Mouse (Mus musculus): ENCODE data around the gene Ripor2.

The Ripor2 gene

DNA sequence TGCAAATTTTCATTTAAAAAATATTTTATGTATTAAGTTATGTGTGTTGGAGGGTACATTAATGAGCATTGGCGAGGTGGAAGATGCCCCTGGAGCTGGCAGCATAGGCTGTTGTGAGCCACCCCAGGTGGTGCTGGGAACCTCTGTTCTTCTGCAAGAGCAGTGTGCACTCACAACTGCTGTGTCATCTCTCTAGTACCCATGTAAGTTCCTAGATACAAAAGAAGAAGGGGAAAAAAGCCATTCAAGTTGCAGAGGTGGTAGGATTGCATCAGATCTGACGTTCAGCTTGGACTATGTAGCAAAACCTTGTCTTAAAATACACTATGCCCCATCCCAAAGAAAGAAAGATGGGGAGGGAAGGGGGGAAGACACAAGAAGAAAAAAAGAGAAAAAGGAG lies 65.5 kb downstream of the Ripor2 start:
- DNase-seq (ENCODE audit: low spot score), result no peak

DNA sequence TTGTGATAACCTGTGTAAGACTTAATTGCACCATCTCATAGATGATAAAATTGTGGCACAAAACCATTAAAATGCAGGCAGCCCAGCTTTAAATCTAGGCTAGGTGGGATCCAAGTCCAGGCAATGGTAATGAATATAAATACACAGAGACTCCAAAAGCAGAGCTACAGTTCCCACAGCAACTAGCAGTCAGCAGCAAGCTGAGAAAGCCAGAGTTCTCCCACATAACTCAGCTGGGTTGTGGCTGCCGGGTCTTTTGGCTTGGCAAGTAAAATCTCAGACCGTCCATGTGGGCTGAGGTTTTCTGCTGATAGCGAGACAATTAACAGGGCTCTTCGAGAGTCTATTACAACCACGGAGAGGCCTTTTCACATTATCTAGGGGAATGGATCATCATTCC lies 66.0 kb downstream of the Ripor2 start:
- DNase-seq (ENCODE audit: low spot score), result no peak

DNA sequence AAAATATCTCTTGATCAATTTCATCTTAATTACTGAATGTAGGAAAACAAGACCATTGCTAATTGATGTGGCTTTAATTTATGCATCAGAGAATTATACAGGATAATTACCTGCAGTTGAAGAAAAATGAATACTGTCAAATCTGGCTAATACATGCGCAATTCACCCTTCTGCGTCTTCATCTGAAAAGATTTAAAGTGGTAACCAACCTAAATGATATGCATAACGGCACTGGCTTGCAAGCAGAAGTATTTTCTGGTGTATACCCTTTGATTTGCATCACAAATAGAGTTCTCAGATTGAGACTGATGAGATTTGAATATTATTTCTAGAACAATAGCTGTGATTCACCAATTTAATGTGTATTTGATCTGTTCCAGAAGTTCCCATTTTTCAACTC lies 66.7 kb downstream of the Ripor2 start:
- no peak for DNase-seq (ENCODE audit: low spot score)

DNA sequence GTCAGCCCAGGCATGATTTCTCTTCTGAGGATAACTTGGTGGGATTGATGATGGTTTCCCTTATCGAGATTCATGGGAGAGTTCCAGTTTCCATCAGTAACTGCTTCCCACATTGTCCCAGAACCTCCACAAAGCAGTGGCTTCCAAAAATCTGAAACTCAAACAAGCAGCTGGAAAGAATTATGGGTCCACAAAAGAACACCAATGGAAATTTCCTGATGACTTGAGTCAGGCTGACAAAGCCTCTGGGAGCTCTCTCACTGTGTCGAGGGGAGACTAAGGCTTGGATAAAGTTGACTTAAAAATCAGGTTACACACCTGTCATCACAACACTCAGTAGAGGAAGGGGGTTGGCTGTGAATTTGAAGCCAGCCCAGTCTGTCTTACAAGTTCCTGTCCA lies 67.1 kb downstream of the Ripor2 start:
- DNase-seq (ENCODE audit: low spot score), result no peak

DNA sequence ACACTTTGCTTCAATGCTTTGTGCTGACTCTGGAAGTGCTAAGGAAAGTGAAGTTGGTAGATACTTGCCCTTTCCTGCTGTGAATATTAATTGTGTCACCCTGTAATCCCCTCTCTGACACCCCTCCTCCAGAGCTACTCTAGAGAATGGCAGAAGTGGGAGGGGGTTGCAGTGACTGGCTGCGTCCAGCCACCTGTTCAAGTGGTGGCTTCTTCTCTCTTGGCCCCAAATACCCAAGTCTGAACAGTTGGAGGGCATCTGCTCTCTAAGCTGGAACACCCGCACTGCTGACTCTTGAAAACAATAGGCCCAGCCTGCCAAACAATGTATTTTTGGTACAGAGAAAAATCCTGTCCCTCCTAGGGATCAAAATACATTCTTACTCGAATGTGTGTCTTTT lies 69.0 kb downstream of the Ripor2 start:
- no peak for DNase-seq (ENCODE audit: low spot score)

DNA sequence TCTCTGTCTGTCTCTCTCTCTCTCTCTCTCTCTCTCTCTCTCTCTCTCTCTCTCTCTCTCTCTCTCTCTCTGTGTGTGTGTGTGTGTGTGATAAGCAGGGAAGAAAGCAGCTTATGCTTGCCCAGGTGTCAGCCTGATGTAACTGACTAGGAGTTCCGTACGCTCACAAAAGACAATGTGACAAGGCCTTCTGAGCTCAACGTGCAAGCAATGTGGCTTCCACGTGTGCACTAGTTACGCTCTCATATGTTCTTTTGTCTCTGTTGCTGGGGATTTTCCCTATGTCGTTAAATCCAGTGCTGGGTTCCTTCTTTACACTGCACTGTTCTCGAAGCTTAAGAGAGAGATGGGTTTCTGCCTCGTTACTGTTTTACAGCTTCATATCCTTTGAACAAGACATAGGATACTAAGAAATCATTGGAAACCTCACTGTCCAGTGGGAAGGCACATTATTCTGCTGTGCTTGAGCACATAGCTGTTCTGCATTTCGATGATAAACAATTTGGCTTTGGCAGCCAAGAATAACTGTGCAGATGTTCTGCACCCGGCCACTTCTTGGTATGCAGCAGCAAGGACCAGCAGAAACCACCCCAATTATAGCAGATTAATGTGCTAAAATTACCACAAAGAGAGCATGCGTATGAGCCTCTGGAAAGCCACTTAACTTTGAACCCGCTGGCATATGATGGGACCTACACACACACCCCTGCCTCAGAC lies 73.1 kb downstream of the Ripor2 start:
- no peak for DNase-seq (ENCODE audit: low spot score)

DNA sequence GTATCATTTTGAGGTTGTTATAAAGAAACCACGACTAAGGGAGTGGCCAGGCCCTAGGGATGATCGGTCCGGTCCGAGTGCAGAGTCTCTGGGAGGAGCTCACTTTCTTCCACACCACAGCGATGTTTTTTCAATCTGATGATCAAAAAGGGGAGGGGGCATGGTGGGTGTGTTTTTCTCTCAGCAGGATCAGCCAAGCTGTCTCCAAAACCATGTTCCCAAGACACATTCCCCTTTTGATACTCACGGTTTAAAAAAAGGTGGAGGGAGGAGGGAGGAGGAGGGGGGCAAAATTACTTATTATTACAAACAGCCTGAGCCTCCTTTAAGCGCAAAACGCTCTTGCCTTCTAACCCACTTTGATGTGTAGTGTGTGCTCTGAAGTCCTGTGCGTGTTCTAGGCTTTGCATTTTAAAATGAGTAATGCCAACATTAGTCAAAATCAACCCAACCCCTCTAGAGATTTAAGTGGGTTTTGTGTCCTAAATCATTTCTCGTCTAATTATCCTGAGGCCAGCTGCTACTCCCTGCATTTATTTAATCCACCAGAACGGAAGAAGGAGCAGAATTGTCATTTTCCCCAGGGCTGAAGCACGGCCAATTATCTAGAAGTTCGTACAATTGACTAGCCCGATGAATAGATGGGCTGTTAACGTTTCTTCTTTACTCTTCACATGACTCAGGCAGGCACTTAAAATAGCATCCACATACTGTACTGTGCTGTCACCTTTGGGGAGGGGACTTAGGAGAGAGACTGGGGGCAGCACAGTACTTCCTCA lies 74.9 kb downstream of the Ripor2 start:
- DNase-seq (ENCODE audit: low spot score), result peak; percentile 40

DNA sequence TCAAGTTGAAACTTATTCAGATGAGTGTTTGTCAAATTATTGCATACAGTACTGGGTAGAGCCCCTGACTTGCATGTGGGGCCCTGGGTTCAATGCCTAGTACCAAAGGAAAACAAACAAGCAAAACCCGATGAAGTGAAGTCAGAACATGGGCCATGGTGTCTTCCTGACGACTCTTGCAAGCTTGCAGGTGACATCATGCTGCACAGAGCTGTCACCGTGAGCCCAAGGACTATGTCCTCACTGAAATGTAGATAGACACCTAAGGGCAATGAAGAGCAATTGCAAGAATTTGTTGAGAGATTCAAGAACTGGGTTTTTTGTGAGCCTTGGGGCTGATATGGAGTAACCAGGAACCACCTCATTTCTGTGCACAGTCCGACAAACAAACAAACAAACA lies 84.8 kb downstream of the Ripor2 start:
- no peak for DNase-seq (ENCODE audit: low spot score)

DNA sequence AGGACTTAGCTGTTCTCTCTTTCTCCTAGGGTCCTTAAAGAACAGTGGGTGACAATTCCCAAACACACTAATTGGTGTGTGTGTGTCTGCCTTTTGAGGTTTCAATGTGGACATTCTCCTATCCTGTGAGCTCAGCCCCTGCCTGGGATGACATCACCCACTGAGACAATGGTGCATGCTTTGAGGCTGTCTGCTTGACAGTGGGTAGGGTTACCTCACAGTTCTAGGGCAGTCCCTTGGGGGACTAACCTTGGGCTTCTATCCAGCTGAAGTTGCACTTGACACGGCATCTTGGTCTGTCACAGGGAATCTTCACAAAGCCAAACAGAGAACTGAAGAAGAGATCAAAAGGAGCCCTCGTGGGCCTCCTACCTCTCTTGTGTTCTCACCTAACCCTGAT lies 86.6 kb downstream of the Ripor2 start:
- no peak for DNase-seq (ENCODE audit: low spot score)

DNA sequence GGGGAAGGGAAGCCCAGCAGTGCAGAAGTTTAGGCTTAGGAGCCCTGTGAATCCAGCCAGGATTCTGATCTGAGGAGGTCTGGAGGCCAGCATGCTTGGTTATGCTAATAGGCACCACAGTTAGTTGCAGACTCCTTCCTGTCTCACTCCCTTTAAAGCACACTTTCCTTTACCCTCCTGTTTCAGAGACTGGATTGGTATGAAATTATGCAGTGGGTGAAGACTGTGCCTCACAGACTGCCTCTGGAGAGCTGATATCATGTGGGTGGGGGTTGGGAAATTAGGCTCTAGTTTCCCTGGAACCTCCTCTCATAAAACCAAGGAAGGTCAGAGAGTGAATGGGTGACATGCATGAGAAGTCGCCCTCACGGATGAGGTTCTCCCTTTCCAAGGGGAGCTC lies 88.7 kb downstream of the Ripor2 start:
- DNase-seq (ENCODE audit: low spot score), result no peak

DNA sequence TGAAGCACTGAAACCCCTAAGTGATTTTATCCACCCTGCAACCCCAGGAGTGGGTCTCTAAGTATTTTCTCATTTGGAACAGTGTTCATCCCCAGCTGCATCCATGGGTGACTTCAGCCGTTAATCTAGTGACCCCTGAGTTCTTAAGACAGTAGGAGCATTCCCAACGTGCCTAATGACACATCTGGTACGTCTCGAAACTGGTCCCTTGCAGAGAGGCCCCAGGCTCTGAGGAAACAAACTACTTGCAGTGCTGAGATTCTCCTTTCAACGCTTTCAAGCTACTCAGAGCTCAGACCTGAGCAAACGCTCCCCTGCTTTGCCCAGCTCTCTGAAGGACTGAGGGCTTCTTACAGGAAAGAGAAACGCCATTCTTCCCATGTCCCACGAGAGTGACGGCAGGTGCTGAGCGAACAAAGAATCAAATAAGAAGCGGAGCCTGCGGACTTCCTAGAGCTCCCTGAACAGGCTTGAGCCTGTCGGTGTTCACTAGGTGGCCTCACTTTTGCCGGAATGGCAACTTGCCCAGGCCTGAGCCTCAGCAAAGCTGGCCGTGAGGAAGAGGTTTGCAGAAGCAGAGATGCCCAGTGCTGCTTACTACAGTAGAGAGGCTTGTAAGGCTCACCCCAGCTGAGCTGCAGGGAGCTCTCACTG lies 97.2 kb downstream of the Ripor2 start:
- DNase-seq (ENCODE audit: low spot score), result peak; percentile 37

DNA sequence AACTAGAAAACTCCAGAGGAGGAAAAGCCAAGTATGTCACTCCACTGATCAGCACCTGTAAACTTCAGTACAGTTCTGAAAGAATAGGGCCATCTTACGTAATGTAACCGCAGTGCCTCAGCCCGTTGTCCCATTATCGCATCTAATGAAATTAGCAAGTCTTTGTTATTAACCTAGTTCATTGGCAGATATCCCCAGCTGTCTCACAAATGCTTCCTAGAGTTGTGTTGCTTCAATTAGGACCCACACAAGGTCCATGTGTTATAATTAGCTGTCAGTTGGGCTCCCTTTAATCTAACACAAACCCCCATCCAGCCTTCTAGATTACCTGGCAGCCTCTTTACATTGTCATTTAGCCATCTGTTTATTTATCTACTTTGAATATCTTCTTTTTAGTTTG lies 99.0 kb downstream of the Ripor2 start:
- no peak for DNase-seq (ENCODE audit: low spot score)

DNA sequence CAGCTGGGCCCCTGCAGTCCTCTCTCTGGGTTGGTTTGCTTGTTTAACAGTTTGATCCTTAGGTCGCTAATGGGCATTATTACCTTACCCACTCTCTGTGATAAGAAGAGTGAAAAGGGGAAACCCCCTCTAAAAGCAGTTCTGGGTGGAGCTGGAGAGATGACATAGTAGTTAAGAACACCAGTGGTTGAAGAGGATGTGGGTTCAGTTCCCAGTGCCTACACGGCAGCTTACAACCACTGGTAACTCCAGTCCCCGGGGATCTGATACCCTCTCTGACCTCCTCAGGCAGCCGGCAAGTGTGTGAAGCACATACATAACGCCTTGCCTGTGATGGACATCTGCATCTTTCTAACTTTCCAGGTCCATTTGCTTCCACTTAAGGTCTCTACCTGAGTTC lies 100.4 kb downstream of the Ripor2 start:
- no peak for DNase-seq (ENCODE audit: low spot score)

DNA sequence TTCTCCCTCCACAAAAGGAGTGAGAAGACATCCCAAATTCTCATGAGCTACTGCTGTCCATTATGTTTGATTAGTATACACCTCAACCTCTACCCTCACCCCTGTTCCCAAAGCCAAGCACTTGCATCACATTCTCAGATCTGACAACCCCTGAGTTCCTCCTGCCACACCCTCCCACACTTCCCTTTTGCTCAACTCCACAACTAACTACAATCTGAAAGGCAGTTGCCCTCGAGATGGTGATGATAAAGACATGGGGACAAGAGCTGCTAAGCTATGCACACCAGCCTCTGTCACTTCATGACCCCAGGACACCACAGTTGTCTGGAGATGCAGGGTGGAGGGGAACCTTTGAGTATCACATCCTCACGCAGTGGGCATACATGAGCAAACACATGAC lies 102.5 kb downstream of the Ripor2 start:
- DNase-seq (ENCODE audit: low spot score), result no peak

DNA sequence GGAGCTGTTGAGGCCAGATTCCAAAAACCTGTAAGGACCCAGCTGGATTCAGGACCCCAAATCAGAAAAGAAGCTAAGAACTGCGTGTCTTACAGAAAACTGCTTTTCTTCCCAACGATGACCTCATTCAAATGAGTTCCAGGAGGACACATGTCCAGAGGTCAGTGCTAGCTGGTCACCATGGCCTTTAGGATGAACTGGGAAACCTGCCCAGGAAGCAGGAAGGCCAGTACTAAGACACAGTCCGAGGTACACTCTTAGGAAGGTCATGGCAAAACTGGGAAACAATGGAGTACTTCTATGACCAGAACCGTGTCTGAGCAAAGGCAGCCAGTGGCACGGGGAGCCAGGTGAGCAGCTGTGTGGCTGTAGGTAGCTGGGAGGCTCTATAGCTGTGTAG lies 103.9 kb downstream of the Ripor2 start:
- no peak for DNase-seq (ENCODE audit: low spot score)

DNA sequence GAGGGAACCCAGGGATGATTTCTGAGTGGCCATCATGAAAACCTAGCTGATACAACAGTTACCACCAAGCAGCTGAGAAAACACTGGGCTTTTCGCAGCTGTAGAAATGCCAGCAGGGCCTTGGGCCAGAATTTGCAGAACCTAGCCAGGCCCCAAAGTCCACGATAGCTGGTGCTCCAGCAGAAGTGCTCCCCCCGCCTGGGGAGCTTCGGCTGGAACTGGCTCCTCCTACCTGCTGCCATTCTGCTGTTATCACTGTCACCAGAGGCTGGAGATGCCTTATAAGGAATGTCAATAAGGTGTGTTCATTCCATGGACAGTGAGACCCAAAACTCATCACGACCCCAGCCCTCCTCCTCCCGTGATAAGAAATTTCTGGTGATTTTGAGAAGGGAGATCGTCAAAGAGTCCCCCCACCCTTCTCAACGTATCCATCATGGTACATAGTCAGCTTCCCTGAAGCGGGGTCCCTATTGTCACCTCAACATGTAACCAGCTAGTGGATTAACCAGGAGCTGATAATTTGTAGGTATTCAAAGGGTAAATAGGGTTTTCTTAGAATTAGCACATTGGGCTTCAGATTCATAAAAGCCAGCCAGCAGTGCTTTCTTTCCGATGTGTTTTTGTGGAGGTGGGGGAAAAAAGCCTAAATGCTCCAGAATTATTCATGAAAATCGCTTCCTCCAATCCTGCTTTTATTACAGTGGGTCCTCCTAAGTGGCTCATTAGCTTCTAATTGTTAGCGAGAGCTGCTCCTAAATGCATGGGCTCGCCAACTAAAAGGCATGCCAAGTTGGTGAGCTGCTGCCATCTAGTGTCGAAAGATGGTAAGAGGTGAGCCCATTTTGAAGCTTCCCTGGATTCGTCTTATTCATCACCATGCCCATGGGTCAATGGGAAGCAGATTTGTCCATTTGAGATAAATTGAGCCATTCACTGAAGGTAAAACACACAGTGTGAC lies 105.0 kb downstream of the Ripor2 start:
- DNase-seq (ENCODE audit: low spot score), result peak; percentile 93

DNA sequence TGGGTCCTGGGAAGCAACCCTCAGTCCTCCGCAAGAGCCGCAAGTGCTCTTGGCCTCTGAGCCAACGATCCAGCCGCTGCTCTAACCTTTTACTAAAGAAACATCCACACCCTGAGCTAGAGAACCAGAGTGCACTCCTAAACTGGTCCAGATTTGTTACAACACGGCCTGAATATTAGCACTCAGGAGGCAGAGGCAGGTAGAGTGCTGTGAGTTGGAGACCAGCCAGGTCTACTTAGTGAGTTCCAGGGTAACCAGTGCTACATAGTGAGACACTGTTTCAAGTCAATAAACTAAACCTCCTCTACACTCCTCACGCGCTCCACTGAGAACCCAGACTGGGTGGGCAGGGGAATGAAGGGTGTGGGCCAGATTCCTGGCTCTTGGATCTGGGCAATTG lies 111.3 kb downstream of the Ripor2 start:
- DNase-seq (ENCODE audit: low spot score), result no peak

DNA sequence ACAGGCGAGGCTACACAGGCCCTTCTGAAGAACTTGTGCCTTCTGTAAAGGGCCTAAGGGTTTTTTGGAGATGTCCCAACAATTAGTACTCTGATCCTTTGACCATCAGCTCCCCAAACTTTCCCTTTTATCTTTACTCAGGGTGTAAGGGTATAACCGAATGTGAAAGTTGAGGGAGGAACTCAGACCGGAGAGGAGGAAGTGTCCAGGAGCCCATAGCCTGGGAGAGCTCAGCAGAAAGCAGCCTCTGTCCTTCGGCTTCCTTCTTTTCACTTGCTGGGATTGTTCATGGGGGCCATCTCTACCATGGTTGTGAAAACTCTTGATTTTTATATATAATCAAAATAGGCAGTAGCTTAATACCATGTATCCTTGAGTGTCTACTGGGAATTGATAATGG lies 116.8 kb downstream of the Ripor2 start:
- no peak for DNase-seq (ENCODE audit: low spot score)

DNA sequence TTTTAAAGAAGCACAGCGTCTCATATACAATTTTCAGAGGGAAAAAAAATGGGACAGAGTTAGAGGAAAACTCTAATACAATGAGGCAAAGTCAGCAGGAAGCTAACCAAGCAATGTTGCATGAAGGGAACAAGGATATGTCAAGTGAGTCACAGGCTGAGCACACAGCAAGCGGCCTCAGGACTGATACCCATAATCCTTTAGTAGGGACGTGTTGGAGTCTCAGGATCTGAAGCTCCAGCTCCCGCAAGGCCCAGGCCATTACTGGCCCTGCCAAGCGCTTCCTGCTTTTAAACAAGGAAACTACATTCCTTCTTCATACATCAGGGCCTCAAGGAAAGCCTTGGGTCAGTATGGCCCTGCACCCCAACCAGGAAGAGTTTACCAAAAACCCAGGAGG lies 120.1 kb downstream of the Ripor2 start:
- DNase-seq (ENCODE audit: low spot score), result no peak

DNA sequence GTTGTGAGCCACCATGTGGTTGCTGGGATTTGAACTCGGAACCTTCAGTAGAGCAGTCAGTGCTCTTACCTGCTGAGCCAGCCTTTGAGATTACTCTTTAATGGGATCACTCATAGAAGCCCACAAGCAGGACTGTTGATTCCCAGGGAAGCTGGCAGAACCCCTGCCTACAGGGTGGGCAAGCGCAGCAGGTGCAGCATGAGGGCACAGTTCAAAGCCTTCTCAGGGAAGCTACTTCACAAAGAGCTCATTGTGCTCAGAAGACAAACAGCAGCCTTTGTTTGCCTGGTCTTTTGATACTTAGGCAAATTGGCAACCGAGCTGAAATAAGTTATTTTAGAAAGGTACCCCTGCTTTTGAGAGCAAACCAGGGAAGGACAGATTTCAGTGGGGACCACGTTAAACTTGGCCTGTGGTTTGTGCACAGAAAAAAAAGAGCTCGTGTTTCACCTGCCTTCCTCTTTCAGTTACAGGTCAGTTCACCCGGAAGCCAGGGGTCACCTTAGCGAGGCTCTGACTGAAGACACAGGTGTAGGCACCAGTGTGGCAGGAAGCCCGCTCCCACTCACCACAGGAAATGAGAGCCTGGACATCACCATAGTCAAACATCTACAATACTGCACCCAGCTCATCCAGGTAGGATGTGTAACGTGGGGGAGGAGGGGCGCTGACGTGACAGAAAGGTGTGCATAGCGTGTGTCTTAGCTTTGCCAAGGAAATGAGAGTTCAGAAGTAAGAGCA lies 127.8 kb downstream of the Ripor2 start:
- DNase-seq (ENCODE audit: low spot score), result no peak

DNA sequence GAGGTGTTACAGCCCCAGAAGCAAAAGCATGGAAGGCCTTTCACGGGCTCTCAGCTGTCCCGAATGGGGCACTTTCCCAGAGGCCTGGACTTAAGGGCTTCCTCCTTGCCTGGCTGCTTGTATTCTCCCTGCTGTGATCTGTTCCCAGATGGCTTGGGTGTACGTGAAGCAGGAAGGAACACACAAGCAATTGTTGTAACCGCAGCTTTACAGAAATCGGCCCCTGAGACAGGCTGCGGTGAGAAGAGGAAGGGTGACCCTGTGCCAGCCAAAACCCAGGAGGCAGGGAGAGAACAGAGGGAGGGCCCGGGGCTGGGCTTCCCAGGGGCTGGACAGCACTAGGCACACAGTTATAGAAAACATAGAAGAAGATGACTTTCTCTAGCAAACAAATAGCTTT lies 129.0 kb downstream of the Ripor2 start:
- no peak for DNase-seq (ENCODE audit: low spot score)
